Mouse (Mus musculus) gastrocnemius, adult 2 months (tissue): ENCODE measurements around the gene Kcmf1. TPM values are rescaled to one million over a fixed set of nuclear protein-coding genes. Genes with fewer than 3 reads are reported as not detected.

Source experiments
- DNase-seq: peaks from one replicate; pipeline ENCODE4 v3.0.0; 2022
- H3K27ac ChIP-seq: fragments of 200-600 bp; 2 replicates; pipeline ENCODE4 v1.8.1; 2022; ENCODE audit warnings: mild to moderate bottlenecking
- H3K4me3 ChIP-seq: fragments of 200-600 bp; 2 replicates; pipeline ENCODE4 v1.8.1; 2022; ENCODE audit warnings: mild to moderate bottlenecking, moderate library complexity
- CTCF ChIP-seq: fragments of 200-600 bp; IDR thresholded peaks from 2 replicates; pipeline ENCODE4 v1.8.1; 2022; ENCODE audit warnings: antibody characterized with exemption, mild to moderate bottlenecking, moderate library complexity
- intact Hi-C: fragments of 180-260 bp; cut with DNase I; formaldehyde crosslinking; loops from one replicate; pipeline ENCODE4 v1.15.1; 2025
- total RNA-seq, 2 experiments: library from RNA; stranded (reverse); gene quantifications; 2 replicates each; pipeline ENCODE4 v1.2.3; 2021

Gene Kcmf1
- total RNA-seq, 2 experiments from 2014 or later: 155 to 192 TPM

DNA sequence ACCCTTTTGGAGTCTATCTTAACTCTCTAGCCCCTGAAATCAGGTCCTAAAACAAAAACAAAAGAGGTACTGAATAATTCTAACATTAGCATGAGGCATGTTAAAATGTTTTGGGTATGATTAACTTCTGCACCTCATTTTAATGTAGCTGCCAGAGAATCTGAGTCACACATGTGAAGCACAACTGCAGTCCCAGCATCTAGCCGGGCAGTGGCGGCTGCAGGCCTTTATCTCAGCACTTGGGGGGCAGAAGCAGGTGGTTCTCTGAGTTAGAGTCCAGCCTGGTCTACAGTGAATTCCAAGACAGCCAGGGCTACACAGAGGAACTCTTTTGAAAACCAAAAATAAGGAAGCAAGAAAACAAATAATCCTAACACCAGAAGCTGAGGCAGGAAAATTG, 11.1 kb downstream of the Kcmf1 start:
- no peak overlapping the region for H3K4me3 ChIP-seq
- no peak overlapping the region for H3K27ac ChIP-seq
- TF ChIP-seq CTCF: no peak
- DNase-seq: no peak
- intact Hi-C loops: no loop called here

DNA sequence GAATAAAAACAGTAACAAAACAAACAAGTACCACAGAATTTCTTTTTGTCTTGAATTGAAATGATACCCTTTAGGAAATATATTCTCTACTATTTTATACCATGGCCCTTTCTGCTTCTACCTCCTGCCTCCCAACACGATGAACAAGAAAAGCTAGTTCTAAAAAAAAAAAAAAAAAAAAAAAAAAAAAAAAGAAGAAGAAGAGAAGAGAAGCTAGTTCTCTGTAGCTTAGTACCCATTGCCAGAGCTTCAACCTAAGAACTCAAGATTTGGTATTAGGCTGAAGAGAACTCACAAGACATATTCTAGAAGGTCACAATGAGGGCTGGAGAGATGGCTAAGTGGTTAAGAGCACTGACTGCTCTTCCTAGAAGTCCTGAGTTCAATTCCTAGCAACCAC, 14.5 kb downstream of the Kcmf1 start:
- intact Hi-C loops: no loop called here
- TF ChIP-seq CTCF: no peak
- DNase-seq: no peak
- H3K4me3 ChIP-seq: no peak overlapping the region
- H3K27ac ChIP-seq: no peak overlapping the region

DNA sequence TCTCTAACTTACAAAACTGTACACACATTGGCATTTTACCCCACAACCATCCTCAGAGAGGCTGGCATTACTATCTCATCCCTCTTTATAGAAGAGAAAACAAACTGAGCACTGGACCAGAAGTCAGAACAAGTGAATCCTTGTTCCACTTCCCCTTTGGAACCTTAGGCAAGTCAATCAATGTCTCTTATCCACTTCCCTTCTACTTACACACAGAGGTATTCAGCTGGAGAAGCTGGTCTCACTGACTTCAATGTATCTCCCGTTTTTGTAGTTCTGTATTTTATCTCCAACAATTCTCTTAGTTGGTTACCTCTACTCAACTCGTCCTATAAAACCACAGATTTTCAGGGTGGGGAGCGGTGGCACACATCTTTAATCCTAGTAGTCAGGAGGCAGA, 15.0 kb downstream of the Kcmf1 start:
- no peak for DNase-seq
- intact Hi-C loops: no loop called here
- Histone ChIP-seq H3K4me3 (no peak overlapping the region), H3K27ac (no peak overlapping the region)
- TF ChIP-seq CTCF: no peak

DNA sequence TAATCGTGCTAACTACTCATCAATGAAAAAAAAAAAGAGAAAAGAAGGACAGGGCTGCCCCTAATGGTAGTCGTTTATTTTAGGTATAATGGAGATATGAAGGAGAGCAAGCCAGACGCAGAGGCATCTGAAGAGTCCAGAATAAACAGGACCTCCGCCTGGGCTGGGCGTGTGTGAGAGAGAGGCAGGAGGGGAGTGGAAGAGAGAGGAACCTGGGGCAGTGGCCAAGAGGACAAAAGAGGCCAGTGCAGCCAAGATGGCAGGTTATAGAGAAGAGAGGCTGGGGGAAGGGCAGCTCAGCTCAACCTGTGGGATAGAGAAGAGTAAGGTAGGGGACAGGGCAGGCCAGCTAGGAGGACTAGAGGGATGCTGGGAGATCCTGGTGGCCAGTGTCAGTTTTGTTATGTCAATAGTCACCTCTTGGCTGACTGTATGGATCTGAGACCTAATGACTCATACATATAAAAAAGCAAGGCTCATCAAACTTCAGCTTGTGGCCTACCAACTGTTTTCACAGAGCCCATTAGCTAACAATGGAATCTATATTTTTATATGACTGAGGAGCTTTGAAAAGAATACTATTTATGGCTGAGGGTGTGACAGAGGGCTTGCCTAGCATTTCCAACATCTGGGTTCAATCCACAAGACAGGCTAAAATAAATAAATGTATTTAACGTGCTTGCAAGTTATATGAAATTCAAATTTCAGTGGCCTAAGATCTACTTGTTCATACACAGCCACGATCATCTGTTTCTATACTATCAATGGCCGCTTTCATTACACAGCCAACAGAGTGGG, 16.9 kb downstream of the Kcmf1 start:
- peak overlapping the region; percentile 41 for H3K27ac ChIP-seq

DNA sequence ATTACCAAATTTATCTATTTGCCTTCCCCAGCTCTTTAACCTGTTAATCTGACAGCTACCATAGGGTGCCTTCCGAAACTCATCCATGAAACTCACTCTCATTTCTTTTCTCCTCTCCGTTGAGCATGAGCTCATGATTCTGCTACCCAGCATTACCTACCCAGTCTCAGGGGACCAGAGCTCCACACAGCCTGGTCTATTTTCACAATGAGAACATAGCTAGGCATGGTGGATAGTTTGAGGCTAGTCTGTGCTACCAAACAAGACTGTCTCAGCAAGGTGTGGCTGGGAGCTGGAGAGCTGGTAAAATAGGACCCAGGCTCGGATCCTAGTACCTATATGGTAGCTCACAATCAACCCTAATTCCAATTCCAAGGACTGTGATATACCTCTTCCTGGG, 17.6 kb downstream of the Kcmf1 start:
- intact Hi-C loops: no loop called here
- Histone ChIP-seq H3K27ac (peak overlapping the region; percentile 66; the same call in 1 of the 2 replicates), H3K4me3 (no peak overlapping the region)
- TF ChIP-seq CTCF: no peak
- no peak for DNase-seq

More for the DNA sequence above, 16.9 kb downstream of the Kcmf1 start:
- intact Hi-C loops: no loop called here
- no peak for TF ChIP-seq CTCF
- no peak overlapping the region for H3K4me3 ChIP-seq
- no peak for DNase-seq

DNA sequence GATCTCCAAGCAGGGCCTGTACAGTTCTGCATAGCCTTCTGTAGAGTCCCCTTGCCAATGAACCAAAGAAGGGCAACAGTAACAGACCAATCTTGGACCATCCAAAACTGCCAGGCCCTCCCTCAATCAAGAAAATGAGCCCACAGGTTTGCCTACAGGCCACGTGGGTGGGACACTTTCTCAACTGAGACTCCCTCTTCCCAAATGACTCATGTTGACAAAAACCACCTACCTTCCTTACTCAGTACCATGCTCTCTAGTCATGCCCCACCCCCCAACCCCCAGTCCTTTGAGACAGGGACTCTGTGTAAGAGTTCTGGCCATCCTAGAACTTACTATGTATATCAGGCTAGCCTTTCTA, 18.2 kb downstream of the Kcmf1 start:
- TF ChIP-seq CTCF: no peak
- no peak for DNase-seq
- Histone ChIP-seq H3K4me3 (peak overlapping the region; percentile 21), H3K27ac (peak overlapping the region; percentile 66)
- intact Hi-C loops: no loop called here

DNA sequence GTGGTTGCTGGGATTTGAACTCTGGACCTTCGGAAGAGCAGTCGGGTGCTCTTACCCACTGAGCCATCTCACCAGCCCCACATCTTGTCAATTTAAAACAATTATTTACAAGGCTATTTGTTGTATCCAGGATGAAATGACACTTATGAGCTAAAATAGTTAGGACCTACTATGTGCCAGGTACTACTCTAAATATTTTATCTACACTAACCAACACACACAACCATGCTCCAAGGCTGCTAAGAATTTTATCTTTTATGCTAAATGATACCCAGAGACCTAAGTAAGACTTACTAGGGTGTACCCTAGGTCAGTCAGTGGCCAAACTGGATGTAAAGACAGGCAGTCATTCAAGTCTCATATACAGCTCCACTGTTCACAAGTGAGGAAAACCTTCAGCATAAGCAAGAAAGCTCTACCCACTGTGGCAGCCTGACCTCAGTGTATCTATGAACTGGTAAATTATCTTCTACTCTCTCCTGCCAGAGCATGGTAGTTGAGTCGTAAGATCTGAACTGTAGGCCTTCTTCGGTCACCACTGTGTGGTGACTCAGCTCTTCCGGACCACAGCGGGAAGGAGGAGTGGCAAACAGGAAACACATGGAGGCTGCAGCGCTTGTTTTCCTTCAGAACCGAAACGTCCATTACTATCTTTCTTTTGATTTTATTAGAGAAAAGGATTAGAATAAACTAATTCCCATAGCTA, 18.7 kb downstream of the Kcmf1 start:
- Histone ChIP-seq H3K4me3 (peak overlapping the region; percentile 21), H3K27ac (peak overlapping the region; percentile 66)
- intact Hi-C loops: no loop called here
- DNase-seq: no peak
- TF ChIP-seq CTCF: no peak

DNA sequence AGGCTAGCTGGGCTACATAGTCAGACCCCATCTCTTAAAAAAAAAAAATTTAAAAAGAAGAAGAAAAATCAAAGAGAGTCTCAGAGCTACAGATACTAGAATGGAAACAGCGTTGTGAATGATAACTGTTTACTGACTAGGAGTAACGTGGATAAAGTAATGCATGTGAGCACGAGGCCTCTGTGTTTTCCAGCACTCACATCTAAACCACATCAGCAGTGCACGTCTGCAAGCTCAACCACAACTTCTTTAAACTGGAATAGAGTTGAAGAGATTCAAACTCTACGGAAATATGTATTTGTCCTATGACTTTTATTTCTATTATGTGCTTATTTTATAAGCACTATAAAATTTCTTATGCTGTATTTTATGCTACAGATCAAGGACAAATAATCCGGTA, 23.1 kb downstream of the Kcmf1 start:
- no peak for DNase-seq
- intact Hi-C loops: no loop called here
- no peak overlapping the region for H3K4me3 ChIP-seq
- H3K27ac ChIP-seq: no peak overlapping the region
- no peak for TF ChIP-seq CTCF

DNA sequence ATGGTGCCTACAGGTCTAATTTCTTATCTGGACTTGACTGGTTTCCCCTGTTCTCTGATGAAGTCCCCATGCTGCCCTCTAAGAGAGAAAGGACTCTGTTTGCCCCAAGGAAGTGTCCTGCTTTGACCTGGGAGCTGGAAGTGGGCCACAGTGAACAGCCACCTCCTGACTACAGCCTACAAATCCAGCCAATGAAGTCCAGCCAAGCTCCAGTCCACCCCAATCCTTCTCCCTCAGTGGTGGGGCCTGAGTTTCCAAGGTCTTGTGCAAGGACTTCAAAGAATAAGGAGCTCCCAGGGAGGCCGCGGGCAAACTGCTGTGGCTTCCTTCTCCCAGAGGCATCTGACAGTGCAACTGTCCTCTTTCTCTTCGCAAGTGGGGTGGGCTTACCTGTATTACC, 26.4 kb downstream of the Kcmf1 start:
- Histone ChIP-seq H3K27ac (peak overlapping the region; percentile 66), H3K4me3 (peak overlapping the region; percentile 9; the same call in 1 of the 2 replicates)
- peak; percentile 84 for DNase-seq
- intact Hi-C loops: no loop called here
- TF ChIP-seq CTCF: no peak

DNA sequence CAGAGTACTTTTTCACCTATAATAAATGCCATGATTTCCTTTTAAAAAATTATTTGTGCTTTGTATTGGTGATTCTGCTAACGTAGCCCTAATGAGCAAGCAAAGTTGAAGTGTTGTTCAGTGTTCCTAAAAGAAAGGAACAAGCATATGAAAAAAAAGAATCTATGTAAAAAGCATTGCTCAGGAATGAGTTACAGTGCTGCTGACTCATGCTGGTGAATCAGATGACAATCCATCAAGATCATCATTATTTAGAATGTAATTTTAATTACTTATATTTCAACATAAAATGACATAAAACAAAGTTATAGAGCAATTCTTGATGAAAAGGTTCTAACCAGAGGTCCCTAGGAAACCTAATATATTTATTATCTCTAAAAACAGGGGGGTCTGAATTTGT, 27.5 kb downstream of the Kcmf1 start:
- H3K4me3 ChIP-seq: no peak overlapping the region
- no peak for DNase-seq
- no peak for TF ChIP-seq CTCF
- intact Hi-C loops: no loop called here
- H3K27ac ChIP-seq: peak overlapping the region; percentile 66; the same call in 1 of the 2 replicates

DNA sequence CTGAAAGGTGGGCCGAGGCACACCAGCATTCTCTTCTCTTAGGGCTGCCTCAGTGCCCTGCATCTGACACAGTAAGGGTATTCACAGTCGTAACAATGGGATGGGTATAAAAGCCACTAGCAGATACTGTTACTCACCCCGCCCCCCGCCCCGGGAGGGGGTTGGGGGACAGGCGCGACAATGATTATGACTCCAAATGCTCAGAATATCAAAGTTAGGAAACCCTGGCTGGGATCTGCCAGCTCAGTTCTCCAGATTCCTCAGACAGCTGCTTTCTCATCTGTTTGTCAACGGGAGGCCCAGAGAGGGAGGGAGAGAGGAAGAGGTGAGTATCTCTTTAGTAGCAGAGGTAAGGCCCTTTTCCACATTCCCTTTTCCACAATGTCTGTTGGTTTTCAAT, 30.2 kb downstream of the Kcmf1 start:
- Histone ChIP-seq H3K4me3 (no peak overlapping the region), H3K27ac (peak overlapping the region; percentile 39)
- DNase-seq: no peak
- no peak for TF ChIP-seq CTCF
- intact Hi-C loops: no loop called here

DNA sequence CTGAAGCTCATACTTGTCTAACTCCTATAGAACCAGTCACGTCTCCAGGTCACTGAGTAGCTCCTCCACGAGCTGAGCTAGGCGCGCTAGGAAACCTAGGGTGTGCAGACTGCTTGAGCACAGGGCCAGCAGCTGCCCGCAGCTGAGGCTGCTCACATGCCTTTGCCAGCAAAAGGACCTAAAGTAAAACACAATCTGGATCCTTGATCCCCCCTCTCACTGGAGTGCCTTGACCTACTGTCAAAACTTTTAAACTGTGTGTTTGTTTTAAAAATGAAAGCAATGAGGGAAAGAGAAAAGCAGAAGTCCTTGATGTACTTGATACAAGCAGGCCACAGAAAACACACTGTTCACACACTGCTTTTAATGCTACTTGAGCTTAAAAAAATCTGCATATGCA, 31.1 kb downstream of the Kcmf1 start:
- peak overlapping the region; percentile 39; the same call in 1 of the 2 replicates for H3K27ac ChIP-seq
- intact Hi-C loops: no loop called here
- no peak for DNase-seq

DNA sequence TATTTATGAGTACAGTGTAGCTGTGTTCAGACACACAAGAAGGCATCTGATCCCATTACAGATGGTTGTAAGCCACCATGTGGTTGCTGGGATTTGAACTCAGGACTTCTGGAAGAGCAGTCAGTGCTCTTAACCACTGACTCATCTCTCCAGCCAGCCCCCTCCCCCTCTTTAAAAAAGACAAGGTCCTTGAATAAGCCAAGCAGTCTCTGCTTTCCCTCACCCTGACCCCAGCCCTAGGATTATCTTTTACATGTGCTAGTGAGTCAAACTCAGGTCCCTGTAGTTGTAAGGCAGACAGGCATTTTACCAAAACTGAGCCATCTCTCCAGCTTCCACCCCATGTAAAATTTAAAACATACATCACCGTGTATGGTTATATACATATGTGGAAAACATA, 32.0 kb downstream of the Kcmf1 start:
- TF ChIP-seq CTCF: no peak
- no peak for DNase-seq
- intact Hi-C loops: no loop called here
- Histone ChIP-seq H3K4me3 (no peak overlapping the region), H3K27ac (no peak overlapping the region)

More for the DNA sequence above, 31.1 kb downstream of the Kcmf1 start:
- TF ChIP-seq CTCF: no peak
- no peak overlapping the region for H3K4me3 ChIP-seq
